Mouse (Mus musculus) layer of hippocampus, postnatal 10 days (tissue): ENCODE data around the gene Adgrv1. TPM values are rescaled to one million over a fixed set of nuclear protein-coding genes. Genes with fewer than 3 reads are reported as not detected.
"Not testable (repeated sequence)": the region's sequence is repeated elsewhere in the genome, so short reads cannot be mapped to it uniquely, and the experiment has no call there.

Experiments used
- DNase-seq, 2 experiments: peaks; one replicate each; pipeline ENCODE4 v3.0.0; 2021; ENCODE audit warnings: low spot score in 2 of 2
- total RNA-seq, 2 experiments: library from RNA; stranded (reverse); gene quantifications; 2 replicates each; pipeline ENCODE4 v1.2.3; 2021

Adgrv1 gene
- total RNA-seq, 2 experiments from 2014 or later = 5.9 to 6.0 TPM

DNA sequence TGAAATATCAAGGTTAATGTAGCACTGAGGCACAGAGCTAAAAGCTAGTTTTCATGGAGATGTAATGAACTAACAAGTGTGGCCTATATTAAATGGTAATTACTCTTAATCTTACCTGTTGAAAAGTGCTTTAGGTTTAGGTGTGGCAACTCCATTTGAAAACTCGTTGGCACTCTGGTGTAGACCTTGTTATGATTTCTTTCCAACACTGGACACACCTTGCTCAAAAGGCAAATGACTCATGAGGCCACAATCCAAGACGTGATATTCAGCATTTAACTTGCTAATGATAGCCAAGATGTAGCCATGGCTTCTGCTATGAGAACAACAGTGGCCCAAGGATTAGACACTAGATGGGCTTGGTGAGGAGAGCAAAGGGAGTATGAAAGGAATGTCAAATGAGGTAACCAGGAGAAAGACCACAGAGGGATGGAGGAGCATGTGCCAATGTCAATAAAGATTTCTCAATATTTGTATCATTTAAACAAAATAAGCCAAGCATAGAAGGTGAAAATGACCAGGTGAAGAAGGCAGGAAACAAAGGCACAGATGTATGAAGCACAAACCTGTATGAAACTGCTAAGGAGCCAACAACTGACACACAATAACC is 289.9 kb downstream of the Adgrv1 start:
- no peak for DNase-seq

DNA sequence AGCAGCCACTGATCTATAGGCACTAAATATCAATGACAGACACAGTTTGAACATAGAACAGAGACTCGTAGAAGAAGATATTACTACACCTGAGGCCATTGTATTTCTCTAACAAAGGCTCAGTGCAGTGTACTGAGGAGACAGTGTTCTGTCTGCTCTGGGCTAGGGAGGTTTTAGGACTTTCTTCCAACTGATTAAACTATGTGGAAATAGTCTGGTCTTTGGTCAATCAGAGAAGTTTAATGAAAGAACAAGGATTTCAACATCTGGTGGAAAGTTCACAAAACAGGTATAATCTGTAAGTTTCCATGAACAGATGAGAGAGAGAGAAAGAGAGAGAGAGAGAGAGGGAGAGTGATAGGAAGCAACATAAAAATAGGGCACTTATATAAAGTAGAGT is 297.7 kb downstream of the Adgrv1 start:
- DNase-seq = no peak

DNA sequence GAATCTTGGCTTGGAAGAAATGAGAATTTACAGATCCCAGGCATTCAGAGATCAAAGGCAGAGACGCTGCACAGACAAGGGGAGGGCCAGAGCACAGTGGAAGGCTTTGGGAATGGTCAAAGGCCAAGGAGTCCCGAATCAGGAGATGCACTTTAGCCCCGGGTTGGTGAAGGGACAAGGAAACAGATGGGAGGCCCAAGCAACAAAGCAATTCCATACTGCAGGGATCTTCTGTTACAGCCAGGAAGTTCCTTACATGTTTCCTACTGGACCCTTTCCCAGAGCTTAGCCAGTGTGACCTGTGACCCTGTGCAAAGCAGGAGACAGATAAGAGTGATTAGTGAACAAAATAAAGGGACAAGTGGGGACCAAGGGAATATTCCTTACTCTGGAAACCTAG is 300.9 kb downstream of the Adgrv1 start:
- no peak for DNase-seq

DNA sequence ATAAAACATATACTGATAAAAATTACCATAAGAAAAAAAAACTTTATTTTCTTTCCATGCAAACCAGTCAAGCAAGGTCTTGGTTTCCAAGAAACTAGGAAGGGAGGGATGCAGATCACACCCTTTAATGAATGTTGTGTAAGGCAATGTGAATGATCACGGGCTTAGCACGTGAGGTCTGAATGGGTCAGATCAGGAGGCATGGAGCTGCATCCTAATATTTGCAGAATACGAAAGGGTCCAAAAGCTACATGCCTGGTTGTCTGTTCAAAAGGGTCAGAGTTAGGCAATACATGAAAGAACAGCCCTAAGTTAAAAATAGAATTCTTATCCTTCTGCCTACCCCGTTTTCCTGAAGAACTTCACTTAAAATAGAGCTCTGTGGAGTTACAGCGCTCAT is 303.2 kb downstream of the Adgrv1 start:
- no peak for DNase-seq

DNA sequence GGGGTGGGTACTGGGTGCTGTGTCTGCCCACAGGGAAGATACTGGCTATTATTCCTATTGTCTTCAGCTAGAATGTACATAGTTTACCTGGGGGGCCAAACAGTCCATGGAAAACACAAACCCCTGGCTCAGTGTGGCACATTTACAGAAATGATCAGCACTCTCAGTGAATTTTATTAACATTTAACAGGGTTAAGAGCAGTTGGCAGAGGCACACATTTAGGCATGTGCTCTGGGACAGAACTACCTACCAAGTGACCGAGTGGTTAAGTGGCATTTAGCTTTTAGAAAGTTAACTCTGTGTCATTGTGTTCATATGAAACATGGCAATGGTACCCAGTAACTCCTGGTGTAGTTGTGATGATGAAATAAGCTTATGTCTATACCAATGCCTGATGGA is 304.8 kb downstream of the Adgrv1 start:
- DNase-seq = no peak

DNA sequence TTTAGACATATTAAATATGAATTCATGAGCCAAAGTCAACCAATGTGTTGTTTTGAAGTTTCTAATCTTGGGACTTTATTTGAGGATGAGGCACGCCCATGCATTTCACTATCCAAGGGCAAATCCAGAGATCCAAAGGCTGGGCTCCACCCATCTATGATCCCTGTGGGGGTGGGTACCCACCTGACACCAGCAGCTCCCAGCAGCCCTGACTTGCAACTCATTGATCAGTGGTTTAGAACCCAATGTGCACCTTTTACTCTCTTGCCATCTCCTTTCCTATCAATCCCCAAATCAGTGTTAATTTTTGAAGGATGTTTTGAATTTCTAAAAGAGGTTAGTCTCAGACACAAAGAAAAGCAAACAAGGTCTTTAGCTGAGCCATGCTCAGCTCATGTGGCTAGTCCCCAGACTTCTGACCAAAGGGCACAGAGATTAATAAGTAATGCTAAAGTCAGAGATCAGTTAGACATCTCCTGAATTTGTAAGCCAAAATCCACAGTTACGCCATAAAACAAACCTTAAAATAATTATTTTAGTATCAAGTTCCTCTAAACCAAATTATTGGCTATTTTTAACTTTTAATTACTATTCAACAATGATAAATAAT is 307.2 kb downstream of the Adgrv1 start:
- DNase-seq = no peak

DNA sequence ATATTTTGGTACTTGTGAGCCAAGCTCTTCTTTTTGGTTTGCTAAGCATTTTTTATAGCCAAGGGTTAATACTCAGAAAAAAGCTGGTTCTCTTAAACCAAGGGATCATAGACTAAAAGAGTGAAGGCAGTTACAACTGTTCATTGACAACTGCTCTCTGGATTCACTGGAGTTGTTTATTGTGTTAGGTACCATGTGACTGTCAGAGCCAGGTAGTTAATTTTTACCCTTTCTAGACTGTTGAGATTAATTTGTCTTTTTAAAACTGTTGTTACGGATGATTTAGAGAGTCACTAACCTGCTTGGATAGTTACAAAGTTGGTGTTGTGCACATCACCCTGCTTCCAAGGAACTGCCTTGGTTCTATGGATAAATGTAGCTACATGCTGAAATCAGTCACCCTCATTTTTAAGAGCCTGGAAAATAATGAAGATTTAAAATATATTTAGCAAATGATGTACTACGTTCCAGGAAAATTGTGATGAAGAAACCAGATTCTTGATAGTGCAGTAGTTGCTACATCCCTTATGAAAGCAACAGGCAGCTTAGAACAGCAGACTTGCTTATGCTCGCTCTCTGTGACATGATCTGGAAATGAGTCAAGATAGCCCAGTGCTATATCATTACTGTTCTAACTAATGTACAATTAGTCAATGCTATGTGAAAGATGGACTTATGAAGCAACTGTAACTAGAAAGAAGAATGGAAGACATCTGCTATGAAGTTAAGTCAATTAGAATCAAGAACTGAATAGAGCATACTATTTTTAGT is 309.2 kb downstream of the Adgrv1 start:
- DNase-seq = no peak

DNA sequence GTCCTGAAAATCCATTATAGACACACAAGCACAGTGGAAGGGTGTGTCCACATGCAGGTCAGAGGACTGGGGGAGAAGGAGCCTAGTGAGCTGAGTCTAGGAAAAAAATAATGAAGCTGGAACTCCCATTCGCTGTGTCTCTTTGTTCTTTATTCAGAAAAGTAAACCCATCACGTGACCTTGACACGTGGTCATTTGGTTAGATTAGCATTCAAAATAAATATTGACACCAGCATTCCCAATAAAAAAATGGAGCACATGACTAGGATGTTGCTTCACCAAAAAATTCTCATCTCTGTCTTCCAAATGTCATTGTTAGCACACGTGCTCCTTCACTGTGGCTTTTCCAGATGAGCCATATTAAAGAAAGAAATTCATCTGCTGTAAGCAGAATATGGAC is 316.4 kb downstream of the Adgrv1 start:
- no peak for DNase-seq

DNA sequence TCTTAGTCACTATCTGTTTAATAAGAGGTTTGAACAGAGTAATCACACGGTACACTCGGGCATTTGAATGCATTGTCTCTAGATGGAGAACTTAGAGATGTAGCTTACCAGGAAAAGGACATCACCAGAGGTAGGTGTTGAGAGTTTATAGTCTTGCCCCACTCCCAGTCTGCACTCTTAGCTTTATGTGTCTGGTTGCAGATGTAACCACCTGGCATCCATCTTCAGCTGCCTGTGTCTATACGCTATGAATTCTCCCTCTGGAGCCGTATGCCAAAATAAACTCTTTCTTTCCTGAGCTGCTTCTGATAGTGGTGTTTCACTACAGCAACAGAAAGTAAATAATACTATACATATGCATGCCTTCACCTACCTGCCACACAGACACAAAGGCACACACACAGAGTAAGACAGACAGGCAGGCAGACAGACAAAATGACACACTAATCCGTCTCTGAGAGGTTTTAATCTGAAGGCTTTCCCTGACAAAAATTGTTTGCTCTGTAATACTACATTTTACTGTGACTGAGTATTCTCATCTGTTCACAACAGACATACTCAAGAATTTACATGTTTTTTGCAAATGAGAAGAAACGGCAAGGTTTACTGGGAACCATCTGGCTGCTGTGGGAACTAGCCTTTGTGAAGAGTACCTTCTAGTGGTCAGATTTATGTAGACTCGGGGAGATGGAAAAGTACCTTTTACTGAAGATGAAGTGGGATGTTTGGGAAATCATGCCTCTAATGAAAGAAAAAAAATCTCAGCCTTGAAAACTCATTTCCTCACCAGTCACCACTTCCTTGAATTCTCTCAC is 318.4 kb downstream of the Adgrv1 start:
- DNase-seq = no peak

DNA sequence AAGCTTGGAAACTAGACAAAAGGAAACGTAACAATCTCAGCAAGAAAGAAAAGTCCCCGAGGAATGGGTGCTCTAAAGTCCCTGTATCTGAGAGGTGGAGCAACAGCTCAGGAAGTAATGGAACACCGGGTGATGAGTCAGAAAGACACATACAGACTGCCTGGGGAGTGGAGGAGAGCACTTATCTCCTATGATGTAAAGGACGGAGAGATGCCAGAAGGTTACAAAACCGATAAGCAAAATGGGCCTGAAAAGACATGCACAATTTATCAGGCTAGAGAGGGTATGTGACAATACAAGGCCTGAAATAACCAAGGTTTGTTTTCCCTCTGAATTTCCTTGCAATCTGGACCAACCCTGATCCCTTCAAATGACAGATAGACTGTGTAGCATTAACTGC is 320.8 kb downstream of the Adgrv1 start:
- DNase-seq = no peak

DNA sequence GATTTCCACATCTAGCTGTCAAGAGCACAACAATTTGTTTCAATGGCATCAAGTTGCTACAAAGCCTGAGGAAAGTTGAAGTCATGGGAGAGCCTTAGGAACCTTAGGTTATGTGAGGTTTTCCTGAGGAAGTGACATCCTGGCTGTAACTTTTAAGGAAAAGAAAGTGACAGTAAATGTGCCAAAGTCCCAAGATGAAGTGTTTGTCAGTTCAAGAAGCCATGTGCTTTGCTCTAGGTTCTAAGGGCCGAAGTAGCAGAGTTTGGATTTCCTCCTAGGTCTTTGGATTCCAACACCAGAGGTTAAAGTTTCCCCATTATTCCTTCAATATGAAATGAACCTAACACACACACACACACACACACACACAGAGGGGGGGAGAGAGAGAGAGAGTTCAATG is 332.1 kb downstream of the Adgrv1 start:
- DNase-seq = no peak

DNA sequence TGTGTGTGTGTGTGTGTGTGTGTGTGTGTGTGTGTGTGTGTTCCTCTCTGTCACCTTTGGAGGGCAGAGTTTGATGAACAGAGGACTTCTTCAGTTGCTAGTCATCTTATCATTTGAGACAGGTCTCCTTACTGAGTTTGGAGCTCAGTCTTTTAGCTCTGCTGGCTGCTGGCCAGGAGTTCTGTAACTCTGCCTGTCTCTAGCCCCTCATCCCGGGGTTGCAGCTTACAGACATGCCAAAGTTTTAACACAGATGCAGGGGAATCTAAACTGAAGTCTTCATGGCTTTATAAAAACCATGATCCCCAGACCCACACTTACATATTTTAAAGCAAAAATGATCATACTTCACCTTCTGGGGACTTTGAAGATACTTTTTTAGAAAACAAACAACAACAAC is 338.8 kb downstream of the Adgrv1 start:
- DNase-seq = no peak

DNA sequence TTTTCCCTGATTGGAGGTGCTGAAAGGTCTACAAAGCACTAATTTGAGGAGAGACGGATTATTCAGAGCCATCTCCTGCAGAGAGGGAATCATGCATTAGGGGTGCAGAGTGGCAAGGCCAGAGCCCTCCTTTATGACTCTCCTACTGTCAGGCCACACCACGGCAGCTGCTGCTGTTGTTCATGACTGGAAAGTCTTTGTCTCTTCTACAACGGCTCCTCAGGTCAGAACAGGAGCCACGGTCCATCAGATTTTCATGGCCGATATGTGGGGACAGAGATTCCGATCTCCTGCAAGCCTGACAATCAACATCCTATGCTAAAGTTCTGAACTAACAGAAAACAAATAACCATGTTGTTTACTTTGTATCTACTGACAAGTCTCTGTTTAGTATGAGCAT is 350.8 kb downstream of the Adgrv1 start:
- no peak for DNase-seq

DNA sequence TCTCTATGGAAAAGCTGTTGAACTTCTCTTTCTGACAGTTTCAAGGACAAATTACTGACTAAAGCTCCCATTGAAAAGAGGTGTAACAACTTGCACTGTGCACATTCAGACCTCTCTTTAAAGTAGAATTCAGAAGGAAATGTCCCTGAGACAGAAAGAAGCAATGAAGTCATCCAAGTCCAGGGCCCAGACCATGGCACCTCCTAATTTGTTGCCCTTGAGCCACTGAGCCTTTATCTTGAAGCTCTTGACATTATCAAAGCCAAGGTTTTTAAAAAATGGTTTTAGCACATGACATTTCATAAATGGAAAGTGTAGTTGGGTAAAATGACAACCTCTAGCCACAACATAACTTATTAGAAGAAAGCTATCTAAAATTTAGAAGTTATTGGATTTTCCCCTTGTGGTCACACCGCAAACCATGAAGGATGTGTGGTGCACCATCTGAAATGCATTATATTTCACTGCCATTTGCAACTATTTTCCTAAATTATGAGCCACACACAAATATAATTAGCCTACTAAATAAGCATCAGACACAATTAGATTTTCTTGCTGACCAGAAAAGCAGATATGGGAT is 352.2 kb downstream of the Adgrv1 start:
- no peak for DNase-seq

DNA sequence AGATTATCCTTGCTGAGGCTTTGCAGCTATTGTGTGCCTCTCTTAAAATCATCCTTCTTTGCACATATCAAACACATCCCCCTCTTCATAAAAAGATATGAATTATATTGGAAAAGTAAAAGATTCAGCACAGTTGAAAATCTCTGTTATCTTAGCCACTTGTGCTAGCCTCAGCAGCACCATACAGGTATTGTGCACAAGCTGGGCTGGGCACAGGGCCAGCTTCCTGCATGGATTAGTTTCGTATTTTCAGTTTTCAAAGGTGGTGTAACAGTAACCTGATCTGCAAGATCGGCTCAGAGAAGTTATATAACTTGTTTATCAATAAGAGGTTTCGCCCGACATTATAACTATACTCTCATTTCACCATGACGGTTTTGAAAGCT is 353.6 kb downstream of the Adgrv1 start:
- DNase-seq = no peak

DNA sequence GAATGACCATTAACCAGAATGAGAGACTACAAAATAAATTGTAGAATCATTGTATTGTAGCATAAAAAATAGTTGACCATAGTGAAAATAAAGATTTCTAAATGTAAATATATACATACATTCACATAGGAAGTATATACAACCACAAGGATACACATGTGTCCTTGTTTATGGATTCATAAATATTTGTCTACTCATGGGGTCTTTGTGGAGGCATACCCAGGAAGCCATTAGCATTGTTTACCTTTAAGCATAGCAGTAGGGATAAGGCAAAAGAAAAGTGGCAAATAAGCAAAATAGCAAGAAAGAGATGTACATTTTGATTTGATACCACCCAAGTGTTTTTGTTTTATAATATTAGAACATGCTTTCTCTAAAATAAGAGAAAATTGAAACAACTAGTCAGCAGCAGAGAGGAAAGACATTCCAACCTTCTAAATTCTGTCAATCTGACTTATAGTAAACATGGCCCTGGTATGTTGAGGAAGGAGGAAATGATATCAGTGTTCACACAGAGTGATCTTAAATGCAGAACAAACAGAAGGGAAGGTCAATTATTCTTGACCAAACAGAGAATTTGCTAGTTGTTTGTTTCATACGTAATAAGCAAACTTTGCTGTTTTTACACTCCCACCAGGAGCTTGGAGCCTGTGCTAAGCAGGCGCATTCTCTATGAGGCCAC is 354.1 kb downstream of the Adgrv1 start:
- DNase-seq = no peak

DNA sequence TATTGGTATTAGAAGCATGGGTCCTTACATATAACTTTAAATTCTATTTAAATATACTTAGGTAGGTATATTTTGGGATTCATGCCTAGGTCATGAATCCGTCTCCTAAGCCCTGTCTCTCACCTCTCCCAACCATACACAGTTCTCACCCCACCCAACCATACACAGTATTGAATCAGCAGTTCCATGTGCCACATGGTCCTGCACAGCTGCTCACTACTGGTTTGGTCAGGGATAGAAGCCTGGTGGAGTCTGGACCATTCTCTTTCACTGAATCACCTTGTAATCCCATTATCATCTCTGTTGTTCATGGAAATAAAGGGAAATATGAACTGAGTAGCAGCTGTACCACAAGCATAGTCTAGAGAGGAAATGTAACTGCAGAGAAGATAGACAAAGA is 359.1 kb downstream of the Adgrv1 start:
- no peak for DNase-seq

DNA sequence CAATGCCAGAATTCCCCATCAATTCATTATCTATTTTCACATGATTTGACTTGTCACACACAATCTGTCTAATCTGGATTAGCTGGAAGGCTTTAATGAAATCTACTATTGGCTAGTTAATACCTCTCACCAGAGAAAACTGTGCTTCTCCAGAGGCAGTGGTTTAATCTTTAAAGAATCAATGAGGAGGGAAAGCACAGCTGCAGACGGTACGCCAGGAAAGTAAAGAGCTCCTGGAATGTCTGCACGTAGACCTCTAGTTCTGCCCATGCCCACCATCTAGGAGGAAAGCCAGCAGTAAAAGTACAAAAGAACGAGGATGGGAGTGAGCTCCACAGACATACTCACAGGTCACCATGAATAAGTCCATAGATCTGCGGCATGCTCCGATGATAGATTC is 362.6 kb downstream of the Adgrv1 start:
- no peak for DNase-seq

DNA sequence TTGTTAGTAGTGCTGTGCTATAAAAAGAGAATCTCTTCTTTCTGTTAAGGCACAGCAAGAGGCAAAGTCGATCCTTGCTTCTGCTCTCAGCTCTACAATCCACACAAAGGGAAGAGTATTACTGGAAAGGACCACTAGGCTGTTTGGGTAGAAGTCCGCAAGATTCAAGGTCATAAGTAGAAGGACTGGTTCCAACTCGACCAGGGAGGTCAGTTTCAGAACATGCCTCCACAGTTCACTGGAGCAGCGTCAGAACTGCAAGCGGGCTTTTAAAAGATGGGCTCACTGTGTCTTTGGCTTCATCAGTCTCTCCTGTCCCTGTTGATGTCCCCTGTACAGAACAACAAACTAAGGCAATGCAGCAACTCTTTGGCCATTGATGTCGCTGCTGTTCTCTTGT is 363.9 kb downstream of the Adgrv1 start:
- no peak for DNase-seq

DNA sequence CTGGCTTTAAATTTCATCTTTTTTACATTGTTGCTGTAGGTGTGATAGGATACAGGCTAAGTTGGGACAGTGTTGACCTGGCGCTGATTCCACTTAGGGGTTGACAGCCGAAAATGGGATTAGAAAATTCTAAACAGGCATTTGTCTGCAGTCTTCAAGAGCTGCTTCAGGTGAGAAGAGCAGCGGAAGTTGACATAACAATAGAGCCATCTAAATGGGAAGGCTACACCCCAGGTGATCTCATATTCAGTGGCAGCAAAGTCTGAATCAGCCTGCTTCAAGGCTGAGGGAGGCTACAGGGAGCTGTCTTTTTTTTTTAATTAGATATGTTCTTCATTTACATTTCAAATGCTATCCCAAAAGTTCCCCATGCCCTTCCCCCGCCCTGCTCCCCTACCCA is 365.5 kb downstream of the Adgrv1 start:
- not testable (repeated sequence) for DNase-seq

DNA sequence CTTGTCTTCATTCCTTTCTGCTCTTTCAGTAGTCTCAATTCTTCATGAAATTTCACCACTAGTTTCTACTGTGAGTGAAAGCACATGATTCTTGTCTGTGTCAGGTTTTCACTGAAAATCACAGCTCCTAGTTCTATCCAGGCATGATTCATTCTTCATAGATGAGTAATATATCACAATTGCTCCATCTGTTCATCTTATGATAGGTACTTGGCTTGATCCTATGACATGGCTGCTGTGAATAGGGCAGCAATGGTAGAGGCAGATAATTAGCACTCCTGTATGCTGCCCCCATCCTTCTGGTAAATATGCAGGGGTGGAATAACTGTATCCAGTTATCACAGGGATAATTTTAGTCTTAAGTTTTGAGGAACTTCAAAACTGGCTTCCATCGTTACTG is 368.5 kb downstream of the Adgrv1 start:
- DNase-seq = no peak
